Mouse (Mus musculus) stomach, embryonic 16.5 days (tissue): ENCODE results near the gene Vmn2r7. TPM values are rescaled to one million over a fixed set of nuclear protein-coding genes. Genes with fewer than 3 reads are reported as not detected.
"Not testable (repeated sequence)": the region's sequence is repeated elsewhere in the genome, so short reads cannot be mapped to it uniquely, and the experiment has no call there.

Source experiments
- ATAC-seq: fragments of 200-750 bp; cut with Nextera tagmentation; 2 replicates; pipeline ENCODE4 v1.8.0; 2017; ENCODE audit warnings: moderate number of reproducible peaks, moderate TSS enrichment; ENCODE audit not compliant: insufficient read depth, low FRiP score
- H3K27ac ChIP-seq: fragments of 300-500 bp; sonication (generic); 2 replicates; pipeline ENCODE4 v1.5.1; 2014; ENCODE audit warnings: low read length
- H3K27me3 ChIP-seq: fragments of 300-500 bp; sonication (generic); 2 replicates; pipeline ENCODE4 v1.6.1; 2014; ENCODE audit warnings: low read length, control low read depth, mixed read lengths; ENCODE audit not compliant: control insufficient read depth, insufficient read depth
- H3K36me3 ChIP-seq: fragments of 300-500 bp; sonication (generic); 2 replicates; pipeline ENCODE4 v1.6.1; 2014; ENCODE audit warnings: low read length; ENCODE audit not compliant: control insufficient read depth, insufficient read depth
- H3K4me1 ChIP-seq: fragments of 300-500 bp; sonication (generic); 2 replicates; pipeline ENCODE4 v1.6.1; 2014; ENCODE audit warnings: low read length, control low read depth, mixed read lengths; ENCODE audit not compliant: control insufficient read depth, insufficient read depth
- H3K4me2 ChIP-seq: fragments of 300-500 bp; sonication (generic); 2 replicates; pipeline ENCODE4 v1.6.1; 2014; ENCODE audit warnings: low read depth, low read length, mixed read lengths
- H3K4me3 ChIP-seq: fragments of 300-500 bp; sonication (generic); replicated peaks from 2 replicates; pipeline ENCODE4 v1.5.1; 2014; ENCODE audit warnings: mild to moderate bottlenecking, low read length
- H3K9ac ChIP-seq: fragments of 300-500 bp; sonication (generic); 2 replicates; pipeline ENCODE4 v1.6.1; 2014; ENCODE audit warnings: low read length
- H3K9me3 ChIP-seq: fragments of 300-500 bp; sonication (generic); replicated peaks from 2 replicates; pipeline ENCODE4 v1.6.1; 2016; ENCODE audit warnings: low read length, control low read depth; ENCODE audit not compliant: control insufficient read depth
- WGBS: fragments of 180-500 bp; shearing (Covaris S2); extraction: QIAGEN DNeasy Blood & Tissue Kit; methylation state at CpG from one replicate; pipeline ENCODE4 v1.1.7; 2014; 5-methylcytosine and 5-hydroxymethylcytosine counted together
- polyA plus RNA-seq: library from polyadenylated mRNA; unstranded; fragments of >200 nt; fragmentation: Nextera tagmentation; extraction: Ambion mirVana; gene quantifications from 2 replicates; pipeline ENCODE4 v1.2.1, GENCODE M21; 2015

The Vmn2r7 gene
- not detected in 2 replicates for polyA plus RNA-seq

DNA sequence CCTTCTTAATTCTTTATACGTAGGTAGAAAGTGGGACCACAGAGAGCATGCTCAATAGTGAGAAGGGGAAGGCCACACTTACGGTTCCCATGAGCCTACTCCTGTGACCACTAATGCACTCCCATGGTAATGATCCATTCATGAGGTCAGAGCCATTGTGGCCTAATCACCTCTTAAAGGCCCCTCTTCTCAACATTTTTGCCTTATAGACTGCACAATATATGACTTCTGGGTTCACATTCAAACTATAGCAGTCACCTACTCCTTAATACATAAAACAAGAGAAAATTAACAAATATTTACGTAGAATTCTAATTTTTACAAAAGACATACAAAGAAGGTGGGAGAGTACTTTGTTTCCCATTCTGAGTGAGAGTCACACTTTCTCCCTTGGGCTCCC, at the start of gene Vmn2r7:
TSS of gene Vmn2r7 (minus strand) at position 101 of the 400 bp plus-strand sequence.
- not testable (repeated sequence) for H3K27ac ChIP-seq, H3K4me2 ChIP-seq, H3K9me3 ChIP-seq, H3K4me3 ChIP-seq, H3K27me3 ChIP-seq, H3K9ac ChIP-seq, H3K36me3 ChIP-seq, ATAC-seq, H3K4me1 ChIP-seq
- WGBS: 76% methylated on average over 2 of the region's 3 CpGs

DNA sequence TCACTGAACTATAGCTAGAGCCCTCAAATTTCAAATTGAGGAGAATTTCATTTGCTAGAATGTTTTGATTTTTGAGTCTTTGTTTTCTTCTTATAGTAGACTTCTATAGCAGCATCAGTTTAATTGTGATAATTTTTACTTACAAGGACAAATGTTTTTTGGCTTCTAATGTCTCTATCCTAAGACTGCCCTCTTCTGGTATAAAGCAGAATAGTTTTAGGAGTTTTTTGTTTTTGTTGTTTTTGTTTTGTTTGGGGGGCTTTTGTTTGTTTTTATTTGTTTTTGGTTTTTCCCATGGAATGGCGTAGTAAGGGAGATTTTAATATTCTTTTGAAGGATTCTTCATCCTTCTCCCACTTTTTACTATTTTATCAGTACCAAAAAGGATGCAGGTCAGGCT, 45.2 kb upstream of the Vmn2r7 start:
- Histone ChIP-seq H3K27me3 (no peaks in the 10 kb centered on the region), H3K4me2 (no peak overlapping the region), H3K9ac (no peak overlapping the region), H3K27ac (no peak overlapping the region), H3K4me3 (no peak overlapping the region), H3K36me3 (no peaks in the 10 kb centered on the region), H3K4me1 (no peaks in the 10 kb centered on the region), H3K9me3 (no peaks in the 10 kb centered on the region)
- ATAC-seq: no peak
- WGBS: 37% methylated on average over 1 of the region's 1 CpGs

DNA sequence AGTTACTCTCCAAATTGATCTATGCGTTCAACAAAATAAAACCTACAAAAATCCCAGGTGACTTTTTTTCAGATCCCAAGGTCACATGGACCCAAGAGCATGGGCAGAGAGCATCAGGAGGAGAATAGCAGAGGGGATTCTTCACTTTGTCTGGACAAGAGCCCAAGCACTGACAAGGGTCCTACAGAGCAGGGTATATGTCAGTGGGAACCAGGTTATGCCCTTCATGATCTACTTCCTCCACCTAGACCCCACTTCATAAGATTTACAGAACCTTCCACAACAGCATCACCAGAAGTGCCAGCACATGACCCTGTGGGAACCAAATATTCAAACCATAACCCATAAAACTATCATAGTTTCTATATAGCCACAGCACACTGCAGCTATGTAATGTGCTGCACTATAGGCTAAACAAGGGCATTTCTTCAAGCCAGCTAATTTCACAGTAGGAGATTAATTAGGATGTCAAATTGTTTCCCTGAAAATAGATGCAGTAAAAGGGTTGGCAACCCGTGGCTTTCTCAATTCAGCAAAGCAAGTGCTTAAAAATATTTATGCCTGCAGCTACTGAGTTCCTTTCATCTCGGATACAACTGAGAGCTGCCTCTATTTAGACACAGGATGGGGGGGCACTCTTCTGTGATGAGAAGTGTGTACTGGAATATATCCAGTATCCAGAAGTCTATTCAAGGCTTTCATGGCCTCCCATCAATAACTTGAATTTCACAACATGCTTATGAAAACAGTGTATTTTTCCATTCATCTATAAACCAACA, 33.8 kb upstream of the Vmn2r7 start:
- Histone ChIP-seq H3K4me3 (no peak overlapping the region), H3K9ac (no peak overlapping the region), H3K4me1 (no peaks in the 10 kb centered on the region), H3K4me2 (no peak overlapping the region), H3K36me3 (no peaks in the 10 kb centered on the region), H3K27ac (no peak overlapping the region), H3K27me3 (no peaks in the 10 kb centered on the region), H3K9me3 (no peaks in the 10 kb centered on the region)
- no peak for ATAC-seq
- 53% methylated on average over 3 of the region's 3 CpGs for WGBS

DNA sequence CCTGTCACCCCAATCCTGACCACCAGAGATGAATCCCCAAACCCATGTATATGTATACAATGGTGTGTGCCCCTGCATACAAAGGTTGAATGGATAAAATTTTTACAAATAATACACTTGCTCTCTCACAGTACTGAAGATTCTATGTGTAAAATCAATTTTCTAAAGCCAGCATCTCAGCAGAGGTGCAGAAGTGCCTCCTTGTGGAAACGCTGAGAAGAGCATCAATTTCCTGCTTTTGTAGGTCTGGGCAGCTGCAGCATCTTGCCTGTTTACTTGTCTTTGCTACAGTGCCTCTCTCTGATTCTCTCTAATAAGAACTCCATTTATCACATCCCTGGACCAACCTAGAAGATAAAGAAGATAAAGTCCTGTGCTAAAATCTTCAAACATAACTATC, 32.1 kb upstream of the Vmn2r7 start:
- WGBS: 50% methylated on average over 1 of the region's 1 CpGs
- no peak overlapping the region for H3K27ac ChIP-seq
- no peak overlapping the region for H3K4me3 ChIP-seq
- H3K9me3 ChIP-seq: no peaks in the 10 kb centered on the region
- H3K4me2 ChIP-seq: no peak overlapping the region
- no peak for ATAC-seq
- no peaks in the 10 kb centered on the region for H3K36me3 ChIP-seq
- H3K9ac ChIP-seq: no peak overlapping the region
- H3K27me3 ChIP-seq: no peaks in the 10 kb centered on the region
- H3K4me1 ChIP-seq: no peaks in the 10 kb centered on the region

DNA sequence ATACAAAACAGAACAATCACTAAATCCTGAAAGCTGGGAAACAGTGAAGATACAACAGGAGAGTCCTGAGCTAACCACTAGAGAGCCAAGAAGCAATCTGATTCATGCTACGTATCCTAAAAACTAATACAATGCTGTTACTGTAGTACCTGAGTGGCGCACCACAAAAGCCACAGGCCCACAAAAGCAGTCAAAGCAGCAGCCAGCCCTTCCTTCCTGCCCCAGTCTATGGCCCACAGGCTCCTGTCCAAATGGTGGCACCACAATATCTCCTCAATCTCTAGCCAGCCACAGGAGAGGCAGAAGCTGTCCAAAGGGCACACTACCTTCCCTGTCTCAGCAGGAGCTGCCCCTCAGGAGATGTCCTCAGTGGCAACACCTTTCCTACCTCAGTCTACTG, 1.7 kb downstream of the Vmn2r7 start:
- no peaks in the 10 kb centered on the region for H3K4me1 ChIP-seq
- H3K9me3 ChIP-seq: no peaks in the 10 kb centered on the region
- H3K27me3 ChIP-seq: no peaks in the 10 kb centered on the region
- no peak overlapping the region for H3K4me3 ChIP-seq
- H3K36me3 ChIP-seq: no peaks in the 10 kb centered on the region
- WGBS: 94% methylated on average over 2 of the region's 2 CpGs
- ATAC-seq: no peak
- H3K27ac ChIP-seq: no peak overlapping the region
- H3K9ac ChIP-seq: no peak overlapping the region
- no peak overlapping the region for H3K4me2 ChIP-seq

DNA sequence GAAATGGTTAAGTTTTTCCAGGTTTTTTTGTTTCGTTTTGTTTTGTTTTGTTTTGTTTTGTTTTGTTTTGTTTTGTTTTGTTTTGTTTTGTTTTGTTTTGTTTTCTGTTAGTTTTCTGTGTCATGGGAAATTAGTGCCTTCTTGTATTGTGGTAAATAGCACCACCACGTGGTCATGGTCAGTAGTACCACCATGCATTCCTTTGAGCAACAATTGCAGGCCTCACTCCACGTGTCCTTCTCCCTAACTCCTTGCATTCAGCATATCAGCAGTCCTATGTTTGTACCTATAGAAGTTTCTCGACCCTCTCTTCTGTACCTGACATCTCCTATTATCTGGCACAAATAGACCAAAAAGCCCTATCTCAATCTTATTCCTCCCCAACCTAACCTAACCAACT, 2.3 kb downstream of the Vmn2r7 start:
- WGBS: 17% methylated on average over 4 of the region's 4 CpGs
- Histone ChIP-seq H3K27ac (no peak overlapping the region), H3K36me3 (no peaks in the 10 kb centered on the region), H3K9ac (no peak overlapping the region), H3K9me3 (no peaks in the 10 kb centered on the region), H3K4me1 (no peaks in the 10 kb centered on the region), H3K4me2 (no peak overlapping the region), H3K27me3 (no peaks in the 10 kb centered on the region), H3K4me3 (no peak overlapping the region)
- ATAC-seq: no peak

DNA sequence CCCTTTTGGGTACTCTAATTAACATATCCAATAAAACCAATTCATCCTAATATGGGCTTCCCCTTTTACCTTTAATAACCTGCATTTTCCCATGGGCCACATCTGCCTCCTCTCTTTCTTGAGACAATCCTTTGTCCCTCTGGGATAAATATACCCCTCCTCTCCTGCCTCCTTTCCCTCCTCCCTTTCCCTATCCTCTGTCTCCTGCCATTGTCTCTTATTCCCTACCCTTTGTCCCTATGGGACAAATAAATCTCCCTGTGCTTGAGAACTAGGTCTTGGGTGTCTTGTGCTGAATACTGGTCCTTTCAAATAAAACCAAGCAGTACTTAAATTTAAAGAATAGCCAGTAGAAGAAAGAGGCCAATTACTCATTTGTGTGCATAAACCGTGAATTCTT, 13.4 kb downstream of the Vmn2r7 start:
- no peaks in the 10 kb centered on the region for H3K4me1 ChIP-seq
- ATAC-seq: no peak
- no peak overlapping the region for H3K9ac ChIP-seq
- no peak overlapping the region for H3K27ac ChIP-seq
- H3K36me3 ChIP-seq: no peaks in the 10 kb centered on the region
- H3K9me3 ChIP-seq: no peaks in the 10 kb centered on the region
- WGBS: 81% methylated on average over 1 of the region's 1 CpGs
- no peak overlapping the region for H3K4me2 ChIP-seq
- H3K4me3 ChIP-seq: no peak overlapping the region
- H3K27me3 ChIP-seq: no peaks in the 10 kb centered on the region

DNA sequence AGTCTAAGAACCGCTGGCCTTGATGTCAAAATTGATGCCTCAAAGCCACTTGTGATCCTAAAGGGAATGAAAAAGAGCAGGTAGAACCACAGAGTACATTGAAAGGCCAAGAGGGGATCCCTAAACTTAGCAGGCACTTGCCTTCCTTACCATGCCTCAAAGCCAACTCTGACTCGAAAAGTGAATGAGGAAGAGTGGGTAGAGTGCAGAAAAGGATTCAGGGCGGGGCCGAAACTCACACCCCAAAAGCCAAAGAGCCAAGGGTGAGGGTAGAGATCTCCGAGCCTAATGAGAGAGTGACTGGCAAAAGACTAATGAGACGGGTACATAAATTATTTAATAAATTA, 53.3 kb downstream of the Vmn2r7 start:
- Histone ChIP-seq H3K4me2 (no peak overlapping the region), H3K9ac (no peak overlapping the region), H3K27me3 (no peaks in the 10 kb centered on the region), H3K9me3 (no peaks in the 10 kb centered on the region), H3K4me3 (no peak overlapping the region), H3K4me1 (no peaks in the 10 kb centered on the region), H3K36me3 (no peaks in the 10 kb centered on the region), H3K27ac (no peak overlapping the region)
- no peak; the same call in 1 of the 2 replicates for ATAC-seq
- 37% methylated on average over 6 of the region's 6 CpGs for WGBS

DNA sequence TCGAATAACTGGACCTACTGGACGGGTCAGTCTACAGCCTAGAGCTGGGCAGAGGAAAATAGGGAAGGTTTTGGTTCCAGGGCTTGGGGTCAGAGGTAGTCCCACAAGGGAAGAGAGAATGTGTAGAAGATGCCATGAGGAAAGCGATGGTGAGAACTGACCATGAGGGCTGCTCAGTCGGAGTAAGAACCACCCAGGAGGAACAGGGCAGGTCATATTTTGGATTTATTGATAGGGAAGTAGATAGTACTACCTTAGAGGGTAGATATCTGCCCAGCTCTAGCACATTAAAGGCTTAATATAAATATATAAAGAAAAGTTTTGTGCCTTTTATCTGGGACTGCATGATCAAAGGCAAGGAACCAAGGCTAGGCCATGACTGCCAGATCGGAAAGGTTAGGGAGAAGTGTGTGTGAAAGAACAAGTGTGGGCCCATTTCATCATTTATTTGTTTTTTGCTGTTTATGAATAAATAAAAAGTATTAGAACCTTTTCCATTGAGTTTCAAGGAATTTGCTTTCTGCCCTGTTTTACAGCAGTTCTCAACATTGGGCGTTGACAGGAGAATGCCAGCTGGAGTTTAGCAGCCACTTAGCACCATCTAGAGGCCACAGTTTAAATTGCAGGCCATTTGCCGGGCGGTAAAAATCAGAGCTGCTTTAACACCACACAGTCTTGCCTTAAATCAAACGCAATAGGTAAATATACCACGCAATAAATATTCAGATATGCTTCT, 53.9 kb downstream of the Vmn2r7 start:
- Histone ChIP-seq H3K4me3 (no peak overlapping the region), H3K27me3 (no peaks in the 10 kb centered on the region), H3K4me2 (no peak overlapping the region), H3K9me3 (no peaks in the 10 kb centered on the region), H3K9ac (no peak overlapping the region), H3K36me3 (no peaks in the 10 kb centered on the region), H3K4me1 (no peaks in the 10 kb centered on the region), H3K27ac (no peak overlapping the region)
- 46% methylated on average over 10 of the region's 10 CpGs for WGBS
- no peak for ATAC-seq
